Mouse (Mus musculus): ENCODE data around the gene Ehmt1. TPM values are rescaled to one million over a fixed set of nuclear protein-coding genes. Genes with fewer than 3 reads are reported as not detected.

Ehmt1 gene
- total RNA-seq, 2 experiments from 2014 or later = 83.9 to 89.0 TPM

GRCm38 (mm10) chr2:24912589-24912988 lies 6.8 kb downstream of the Ehmt1 start:
- DNase-seq (ENCODE audit: low spot score in 2 of 2) = no peak

DNA sequence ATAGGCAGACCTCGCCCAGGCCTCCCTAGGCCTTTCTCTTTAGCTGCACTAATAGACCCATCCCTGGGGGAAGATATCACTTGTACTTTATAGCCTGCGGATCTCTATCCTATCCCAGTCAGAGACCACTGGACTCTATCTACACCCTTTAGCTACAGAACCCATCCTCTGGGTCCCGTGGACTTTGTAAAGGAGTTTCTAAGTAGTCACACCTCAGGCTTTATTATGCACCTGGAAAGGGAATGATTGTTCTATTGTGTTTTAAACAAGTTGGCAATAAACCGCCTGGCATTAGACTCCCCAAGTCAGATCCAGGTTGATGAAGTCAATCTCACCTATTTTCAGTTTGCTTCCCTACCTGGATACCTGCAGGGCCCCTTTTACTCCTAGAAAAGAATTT lies 7.2 kb downstream of the Ehmt1 start:
- DNase-seq (ENCODE audit: low spot score in 2 of 2) = no peak

GRCm38 (mm10) chr2:24910481-24910880 lies 8.9 kb downstream of the Ehmt1 start:
- no peak for DNase-seq (ENCODE audit: low spot score in 2 of 2)

- DNase-seq (ENCODE audit: low spot score in 2 of 2) = no peak
These were observed 13.7 kb downstream of the Ehmt1 start for GRCm38 (mm10) chr2:24905653-24906155.

GRCm38 (mm10) chr2:24904823-24905652 lies 14.4 kb downstream of the Ehmt1 start:
- no peak for DNase-seq (ENCODE audit: low spot score in 2 of 2)

- DNase-seq (ENCODE audit: low spot score in 2 of 2) = no peak
These were observed 16.4 kb downstream of the Ehmt1 start for GRCm38 (mm10) chr2:24902999-24903398.

GRCm38 (mm10) chr2:24901055-24901454 lies 18.4 kb downstream of the Ehmt1 start:
- DNase-seq (ENCODE audit: low spot score in 2 of 2) = no peak

- no peak for DNase-seq (ENCODE audit: low spot score in 2 of 2)
These were observed 20.1 kb downstream of the Ehmt1 start for GRCm38 (mm10) chr2:24899292-24899691.

DNA sequence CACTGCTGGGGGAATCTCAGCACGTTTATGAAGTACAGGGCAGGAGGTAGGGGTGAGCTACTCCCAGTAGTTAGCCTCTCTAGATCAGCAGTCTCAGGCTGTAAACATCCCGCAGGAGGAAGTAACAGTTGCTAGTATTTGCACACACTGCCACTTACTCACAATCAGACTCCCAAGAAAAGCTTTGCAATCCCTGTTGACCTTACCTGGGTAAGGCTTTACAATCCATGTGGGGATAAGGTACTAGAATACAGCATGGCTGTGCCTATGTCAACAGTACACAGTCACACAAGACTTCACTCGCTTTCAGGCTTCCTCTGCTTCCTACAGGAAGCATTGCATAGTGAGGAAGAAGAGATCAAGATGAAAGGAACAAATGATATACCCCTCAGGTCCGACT lies 22.7 kb downstream of the Ehmt1 start:
- DNase-seq (ENCODE audit: low spot score in 2 of 2) = no peak

GRCm38 (mm10) chr2:24894211-24894610 lies 25.2 kb downstream of the Ehmt1 start:
- no peak for DNase-seq (ENCODE audit: low spot score in 2 of 2)

GRCm38 (mm10) chr2:24892318-24892717 lies 27.1 kb downstream of the Ehmt1 start:
- no peak for DNase-seq (ENCODE audit: low spot score in 2 of 2)

GRCm38 (mm10) chr2:24890541-24891447 lies 28.6 kb downstream of the Ehmt1 start:
- no peak for DNase-seq (ENCODE audit: low spot score in 2 of 2)

- DNase-seq (ENCODE audit: low spot score in 2 of 2) = no peak
These were observed 30.5 kb downstream of the Ehmt1 start for GRCm38 (mm10) chr2:24888895-24889294.

DNA sequence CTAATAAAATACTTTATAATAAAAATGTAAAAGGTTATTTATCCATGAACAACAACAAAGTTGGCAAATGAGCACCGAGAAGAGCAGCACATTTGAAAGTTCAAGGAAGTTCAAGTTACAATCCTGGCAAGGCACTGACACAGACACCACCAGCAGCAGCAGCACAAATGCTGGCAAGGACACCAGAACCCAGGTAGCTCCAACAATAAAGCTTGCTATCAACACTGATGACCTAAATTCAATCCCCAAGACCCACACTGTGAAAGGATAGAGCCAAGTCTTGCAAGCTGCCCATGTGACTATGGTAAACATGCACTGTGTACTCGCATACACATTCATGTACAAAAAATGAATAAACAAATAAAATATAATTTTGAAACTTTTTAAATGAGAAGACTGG lies 38.7 kb downstream of the Ehmt1 start:
- no peak for DNase-seq (ENCODE audit: low spot score in 2 of 2)

- DNase-seq (ENCODE audit: low spot score in 2 of 2) = no peak
These were observed 48.5 kb downstream of the Ehmt1 start for GRCm38 (mm10) chr2:24870952-24871351.

DNA sequence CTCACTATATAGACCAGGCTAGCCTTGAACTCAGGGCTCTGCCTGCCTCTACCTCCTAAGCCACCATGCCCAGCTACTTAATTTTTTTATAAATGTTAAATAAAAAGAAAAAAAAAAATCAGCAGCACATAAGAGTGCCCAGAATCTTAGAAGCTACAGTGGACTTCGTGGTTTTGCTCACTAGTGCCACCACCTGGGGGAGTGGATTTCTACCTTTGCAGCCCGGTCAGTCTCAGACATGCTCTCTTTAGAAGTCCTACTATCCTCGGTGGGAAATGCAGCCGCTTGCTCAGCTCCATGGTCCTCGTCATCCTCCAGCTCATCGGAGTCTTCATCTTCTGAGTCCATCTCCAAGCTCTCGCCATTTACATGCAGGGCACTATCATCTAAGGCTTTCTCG lies 56.4 kb downstream of the Ehmt1 start:
- DNase-seq (ENCODE audit: low spot score in 2 of 2) = no peak

DNA sequence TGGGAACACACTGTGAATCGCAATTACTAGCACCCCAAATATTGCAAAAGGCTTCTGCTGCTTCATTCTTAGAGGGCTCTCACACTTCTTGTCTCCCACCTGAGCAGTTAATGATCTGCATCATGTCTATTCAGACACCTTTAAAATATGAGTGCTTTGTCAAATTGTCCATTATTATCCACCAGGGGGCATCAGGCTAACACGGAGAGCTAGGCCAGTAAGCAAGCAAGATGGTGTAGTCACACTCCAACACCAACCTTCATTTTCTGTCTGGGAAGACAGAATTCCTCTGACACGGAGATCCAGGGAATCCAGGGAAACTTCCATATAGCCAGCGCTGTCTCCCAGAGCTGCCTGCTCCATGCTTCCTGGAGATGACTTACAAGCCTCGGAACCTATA lies 67.0 kb downstream of the Ehmt1 start:
- no peak for DNase-seq (ENCODE audit: low spot score in 2 of 2)

- DNase-seq (ENCODE audit: low spot score in 2 of 2) = no peak
These were observed 72.9 kb downstream of the Ehmt1 start for GRCm38 (mm10) chr2:24846557-24846956.

DNA sequence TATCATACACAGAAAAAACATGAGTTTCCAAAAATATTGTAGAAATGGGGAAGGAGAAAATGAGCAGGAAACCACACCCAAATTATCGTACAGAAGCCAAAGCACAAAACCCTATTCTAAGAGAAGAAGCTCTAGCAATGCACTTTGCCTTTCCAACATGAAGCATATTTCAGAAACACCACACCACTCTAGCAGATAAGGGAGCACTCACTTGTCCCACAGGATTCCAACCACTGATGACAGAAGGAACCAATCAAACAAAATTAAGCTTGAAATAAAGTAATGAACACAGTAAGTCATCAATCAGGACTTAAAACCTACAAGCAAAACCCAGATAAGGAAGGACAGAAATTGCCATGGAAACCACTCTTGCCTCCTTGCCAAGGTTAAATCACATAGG lies 74.2 kb downstream of the Ehmt1 start:
- no peak for DNase-seq (ENCODE audit: low spot score in 2 of 2)

DNA sequence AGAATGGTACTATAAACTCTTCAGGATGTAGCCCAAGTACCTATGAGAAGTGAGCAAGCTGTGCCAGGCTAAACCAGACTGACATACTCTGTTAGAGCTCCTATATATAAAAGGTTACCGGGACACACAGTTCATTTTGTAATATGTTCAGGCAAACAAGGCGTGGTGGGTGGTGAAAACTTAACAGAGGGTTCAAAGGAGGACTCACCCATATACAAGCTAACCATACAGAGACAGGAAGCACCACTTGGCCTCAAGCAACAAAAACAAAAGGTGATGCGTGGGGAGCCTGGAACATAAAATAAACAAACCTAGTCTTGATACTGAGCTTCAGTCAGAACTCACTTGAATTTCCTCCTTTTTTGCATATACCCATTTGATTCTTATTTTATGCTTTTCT lies 88.8 kb downstream of the Ehmt1 start:
- no peak for DNase-seq (ENCODE audit: low spot score in 2 of 2)

- no peak for DNase-seq (ENCODE audit: low spot score in 2 of 2)
These were observed 109.7 kb downstream of the Ehmt1 start for GRCm38 (mm10) chr2:24809746-24810145.

- no peak for DNase-seq (ENCODE audit: low spot score in 2 of 2)
These were observed 111.7 kb downstream of the Ehmt1 start for GRCm38 (mm10) chr2:24807691-24808090.

Measured in adrenal gland, postnatal 4 days (tissue).